In genomic region chr11:31732958-31733357, GRCm38 (mm10) we compare ENCODE assay signal across 14 mouse cellular contexts.
DNase-seq lines count a peak whose midpoint lies in the region; ATAC-seq and TF ChIP-seq lines count a peak whose summit lies in the region.
"Had no signal": no experiment of that assay in that cellular context is flagged by ENCODE, and none has a peak within 500 bp of the region (broad histone marks: within the 10 kb centered on the region; RNA-seq: fewer than 3 reads in every experiment).

No protein-coding gene starts in this region.

- no peaks in the 10 kb centered on the region for H3K9me3 ChIP-seq in hindbrain, embryonic 11.5 days (ENCODE audit: control insufficient read depth, low read length)
- H3K9me3 ChIP-seq in hindbrain, postnatal 0 days (ENCODE audit: low read length) = no peaks in the 10 kb centered on the region
- H3K9me3 ChIP-seq in midbrain, embryonic 13.5 days = no peaks in the 10 kb centered on the region
- H3K9me3 ChIP-seq in midbrain, embryonic 15.5 days = no peaks in the 10 kb centered on the region
- no peaks in the 10 kb centered on the region for H3K9me3 ChIP-seq in liver, embryonic 12.5 days (replicated peaks)
- H3K9me3 ChIP-seq: forebrain, embryonic 13.5 days had no signal

- ATAC-seq in hindbrain, embryonic 11.5 days (ENCODE audit: low FRiP score) = 0 out of 2 replicates have a peak, but pooled peaks have one; percentile 29
- no peak for ATAC-seq in hindbrain, postnatal 0 days
- ATAC-seq in midbrain, embryonic 13.5 days = no peak
- no peak for ATAC-seq in midbrain, embryonic 15.5 days (replicated peaks)
- 0 out of 2 replicates have a peak, but pooled peaks have one; percentile 40 for ATAC-seq in liver, embryonic 12.5 days
- ATAC-seq in neutrophil, adult 5-6 weeks (ENCODE audit: extremely low read depth, insufficient number of reproducible peaks, low FRiP score, poor library complexity, severe bottlenecking) = peak; percentile 35; the same call in 1 of the 2 replicates

- H3K4me2 ChIP-seq in hindbrain, embryonic 11.5 days (replicated peaks; ENCODE audit: low read depth, low read length) = no peak overlapping the region
- H3K4me2 ChIP-seq in hindbrain, postnatal 0 days (ENCODE audit: low read depth, low read length) = no peak overlapping the region
- H3K4me2 ChIP-seq in midbrain, embryonic 13.5 days (replicated peaks) = no peak overlapping the region
- H3K4me2 ChIP-seq in midbrain, embryonic 15.5 days = no peak overlapping the region
- peak overlapping the region; percentile 14 for H3K4me2 ChIP-seq in liver, embryonic 12.5 days
- H3K4me2 ChIP-seq: forebrain, embryonic 13.5 days had no signal

- H3K27ac ChIP-seq in hindbrain, embryonic 11.5 days (ENCODE audit: low read depth, low read length) = no peak overlapping the region
- no peak overlapping the region for H3K27ac ChIP-seq in hindbrain, postnatal 0 days
- 0 out of 2 replicates have a peak overlapping the region, but pooled peaks have one; percentile 78 for H3K27ac ChIP-seq in midbrain, embryonic 13.5 days
- no peak overlapping the region for H3K27ac ChIP-seq in midbrain, embryonic 15.5 days
- no peak overlapping the region for H3K27ac ChIP-seq in liver, embryonic 12.5 days
- H3K27ac ChIP-seq: forebrain, embryonic 13.5 days had no signal

- H3K4me3 ChIP-seq in hindbrain, embryonic 11.5 days (ENCODE audit: low read depth, low read length) = no peak overlapping the region
- no peak overlapping the region for H3K4me3 ChIP-seq in hindbrain, postnatal 0 days (ENCODE audit: low read length)
- H3K4me3 ChIP-seq in midbrain, embryonic 13.5 days (replicated peaks) = no peak overlapping the region
- H3K4me3 ChIP-seq in midbrain, embryonic 15.5 days = no peak overlapping the region
- H3K4me3 ChIP-seq in liver, embryonic 12.5 days = no peak overlapping the region
- H3K4me3 ChIP-seq: forebrain, embryonic 13.5 days had no signal

- 67% methylated on average over 1 of the region's 1 CpGs for WGBS in hindbrain, embryonic 11.5 days
- WGBS in hindbrain, postnatal 0 days = 50% methylated on average over 1 of the region's 1 CpGs
- 53% methylated on average over 1 of the region's 1 CpGs for WGBS in midbrain, embryonic 13.5 days
- 56% methylated on average over 1 of the region's 1 CpGs for WGBS in midbrain, embryonic 15.5 days
- WGBS in liver, embryonic 12.5 days (ENCODE audit: insufficient replicate concordance) = 30% methylated on average over 1 of the region's 1 CpGs

- H3K4me1 ChIP-seq in hindbrain, embryonic 11.5 days (replicated peaks; ENCODE audit: control insufficient read depth, insufficient read depth, low read length) = no peaks in the 10 kb centered on the region; the same call in 1 of the 2 replicates
- peaks cover 9% of the 10 kb centered on the region; the same call in 1 of the 2 replicates for H3K4me1 ChIP-seq in hindbrain, postnatal 0 days (ENCODE audit: insufficient read depth, low read length)
- peaks cover 60% of the 10 kb centered on the region for H3K4me1 ChIP-seq in midbrain, embryonic 13.5 days (replicated peaks)
- H3K4me1 ChIP-seq in midbrain, embryonic 15.5 days = peaks cover 31% of the 10 kb centered on the region
- H3K4me1 ChIP-seq in liver, embryonic 12.5 days = peaks cover 27% of the 10 kb centered on the region

- H3K9ac ChIP-seq in hindbrain, embryonic 11.5 days (ENCODE audit: low read depth, low read length) = no peak overlapping the region
- no peak overlapping the region for H3K9ac ChIP-seq in hindbrain, postnatal 0 days (replicated peaks; ENCODE audit: low read length)
- H3K9ac ChIP-seq in midbrain, embryonic 13.5 days (replicated peaks) = no peak overlapping the region
- no peak overlapping the region for H3K9ac ChIP-seq in midbrain, embryonic 15.5 days
- no peak overlapping the region for H3K9ac ChIP-seq in liver, embryonic 12.5 days
- H3K9ac ChIP-seq: forebrain, embryonic 13.5 days had no signal

- no peaks in the 10 kb centered on the region for H3K36me3 ChIP-seq in hindbrain, embryonic 11.5 days (ENCODE audit: control insufficient read depth, insufficient read depth, low read length)
- no peaks in the 10 kb centered on the region for H3K36me3 ChIP-seq in hindbrain, postnatal 0 days (ENCODE audit: insufficient read depth, low read length)
- H3K36me3 ChIP-seq in midbrain, embryonic 13.5 days = no peaks in the 10 kb centered on the region
- H3K36me3 ChIP-seq in midbrain, embryonic 15.5 days (replicated peaks) = no peaks in the 10 kb centered on the region
- H3K36me3 ChIP-seq in liver, embryonic 12.5 days = no peaks in the 10 kb centered on the region

- H3K27me3 ChIP-seq in hindbrain, embryonic 11.5 days (ENCODE audit: control insufficient read depth, insufficient read depth, low read length) = no peaks in the 10 kb centered on the region
- no peaks in the 10 kb centered on the region for H3K27me3 ChIP-seq in hindbrain, postnatal 0 days (ENCODE audit: insufficient read depth, low read length)
- H3K27me3 ChIP-seq in midbrain, embryonic 13.5 days = no peaks in the 10 kb centered on the region
- H3K27me3 ChIP-seq in midbrain, embryonic 15.5 days (replicated peaks) = no peaks in the 10 kb centered on the region
- 0 out of 2 replicates have a peak, but pooled peaks cover 10% of the 10 kb centered on the region for H3K27me3 ChIP-seq in liver, embryonic 12.5 days (replicated peaks)
- H3K27me3 ChIP-seq: forebrain, embryonic 13.5 days had no signal

- TF ChIP-seq CTCF in hindbrain, postnatal 0 days (IDR thresholded peaks at IDR 0.05; ENCODE audit: low read depth) = no peak

- DNase-seq in hindbrain, embryonic 11.5 days (ENCODE audit: low spot score) = no peak
- no peak for DNase-seq in hindbrain, postnatal 0 days (ENCODE audit: low spot score)
- DNase-seq in cerebellum, adult 11 months = no peak
- no peak for DNase-seq in kidney, postnatal 14 days
- DNase-seq: adrenal gland, postnatal 14 days; cerebellum, adult 2 months; heart, postnatal 14 days; lung, adult 18-20 months; thymus, adult 18-20 months had no signal

Comparison
In these comparisons a context has a peak if more than half of its experiments do, and no peak if none do; other contexts are left out.
1. ATAC-seq: peak in hindbrain, embryonic 11.5 days (single experiment), liver, embryonic 12.5 days (single experiment) and neutrophil, adult 5-6 weeks (single experiment); none in hindbrain, postnatal 0 days (single experiment), midbrain, embryonic 13.5 days (single experiment) and midbrain, embryonic 15.5 days (single experiment).